Mouse (Mus musculus) cortical plate, adult 2 months (tissue): ENCODE measurements around the gene Ifitm3.

Source experiments
- CTCF ChIP-seq: fragments of 200-500 bp; IDR thresholded peaks from 2 replicates; pipeline ENCODE4 v1.5.1; 2011; ENCODE audit warnings: mild to moderate bottlenecking, control low read depth, low read length; ENCODE audit not compliant: insufficient read depth; ENCODE audit errors: extremely low read depth
- POLR2A ChIP-seq: fragments of 200-500 bp; IDR thresholded peaks from 2 replicates; pipeline ENCODE4 v1.6.1; 2011; ENCODE audit warnings: mild to moderate bottlenecking, low read length, control low read depth; ENCODE audit not compliant: insufficient read depth; ENCODE audit errors: extremely low read depth

- TF ChIP-seq CTCF = no peak
- no peak for TF ChIP-seq POLR2A
These were observed 7.1 kb downstream of the Ifitm3 start for GRCm38 (mm10) chr7:141003248-141004010.
